Mouse (Mus musculus): ENCODE measurements around the gene Dll4.

DNA sequence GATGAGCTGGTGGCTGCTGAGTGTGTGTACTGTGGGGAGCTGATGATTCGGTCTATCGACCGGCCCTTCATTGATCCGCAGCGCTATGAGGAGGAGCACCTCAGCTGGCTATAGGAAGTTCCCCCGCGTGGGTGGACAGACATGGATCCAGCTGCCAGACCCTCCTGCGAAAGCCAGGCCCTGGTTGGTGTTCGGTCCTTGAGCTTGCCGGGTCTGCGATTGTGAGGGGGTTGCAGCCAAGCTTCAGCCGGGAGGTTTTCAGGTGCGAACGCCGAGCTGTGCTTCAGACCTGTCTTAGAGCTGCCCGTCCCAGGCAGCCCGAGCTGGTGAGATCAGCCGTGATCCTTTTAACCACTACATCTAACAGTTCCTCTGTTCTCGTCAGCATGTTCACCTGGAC, 28.1 kb upstream of the Dll4 start:
- no peak for TF ChIP-seq CTCF (conservative IDR thresholded peaks at IDR 0.05; ENCODE audit: insufficient read depth, insufficient read length, low read depth, low read length)
- TF ChIP-seq POLR2A (IDR thresholded peaks at IDR 0.05; ENCODE audit: low read depth, low read length), result no peak
